Mouse (Mus musculus): ENCODE measurements around the gene Elf5. TPM values are rescaled to one million over a fixed set of nuclear protein-coding genes. Genes with fewer than 3 reads are reported as not detected.
A peak's percentile ranks its signal among the peaks of the same experiment; 100 is the strongest.

The Elf5 gene
- polyA plus RNA-seq, 1 experiment from 2014 or later, result not detected

DNA sequence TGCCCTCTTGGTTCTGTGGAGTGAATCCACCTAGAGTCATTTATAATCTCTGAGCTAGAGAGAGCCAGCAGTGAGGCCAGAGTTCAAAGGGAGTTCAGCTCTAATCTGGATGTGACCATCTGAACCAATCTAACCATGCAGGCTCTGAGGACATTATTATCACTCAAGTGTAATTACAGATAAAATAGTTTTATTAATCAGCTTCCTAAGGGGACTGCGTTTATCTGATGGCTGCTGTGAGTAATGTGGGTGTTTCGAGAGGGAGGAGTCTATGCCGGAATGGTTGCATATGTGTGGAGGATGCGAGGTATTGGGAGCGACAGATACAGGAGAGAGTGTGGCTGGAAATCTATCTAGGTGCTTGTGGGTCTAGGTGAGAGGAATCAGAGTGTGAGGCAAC, 1.9 kb downstream of the Elf5 start:
- H3K4me3 ChIP-seq (ENCODE audit: low read depth, low read length), result no peak overlapping the region
- H3K27me3 ChIP-seq (ENCODE audit: insufficient read depth, low read length), result no peaks in the 10 kb centered on the region
- DNase-seq, result no peak
- ATAC-seq, result no peak
- H3K36me3 ChIP-seq (replicated peaks; ENCODE audit: insufficient read depth, low read length), result no peaks in the 10 kb centered on the region
- no peak overlapping the region for H3K27ac ChIP-seq (ENCODE audit: low read depth)
- H3K4me2 ChIP-seq (ENCODE audit: low read depth, low read length), result no peak overlapping the region
- 61% methylated on average over 5 of the region's 5 CpGs for WGBS (ENCODE audit: insufficient replicate concordance)
- H3K4me1 ChIP-seq (ENCODE audit: insufficient read depth), result no peaks in the 10 kb centered on the region
- H3K9ac ChIP-seq (replicated peaks), result no peak overlapping the region
- TF ChIP-seq EP300 (IDR thresholded peaks at IDR 0.05; ENCODE audit: low read depth), result no peak
- no peak for TF ChIP-seq CTCF (IDR thresholded peaks at IDR 0.05; ENCODE audit: low read depth)
- no peaks in the 10 kb centered on the region for H3K9me3 ChIP-seq (ENCODE audit: low read length)

DNA sequence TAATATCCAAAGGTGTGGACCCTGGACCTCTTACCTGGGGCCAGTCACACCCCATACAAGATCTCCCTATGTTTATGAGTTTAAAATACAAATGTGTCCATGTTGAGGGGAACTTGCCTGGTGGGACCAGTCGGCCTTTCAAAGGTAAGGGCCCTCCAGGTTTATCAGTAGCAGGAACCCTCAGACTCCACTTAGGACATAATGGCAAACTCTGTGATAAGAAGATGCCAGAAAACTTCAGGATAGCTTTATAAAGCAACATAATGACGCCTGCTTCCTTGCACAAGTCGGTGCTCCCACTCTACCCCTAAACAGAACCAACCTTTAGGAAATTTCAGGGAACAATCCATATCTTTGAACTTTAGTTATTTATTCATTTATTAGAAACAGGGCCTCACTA, 4.3 kb downstream of the Elf5 start:
- Histone ChIP-seq H3K36me3 (replicated peaks; ENCODE audit: insufficient read depth, low read length) (no peaks in the 10 kb centered on the region), H3K4me2 (ENCODE audit: low read depth, low read length) (no peak overlapping the region), H3K4me1 (ENCODE audit: insufficient read depth) (no peaks in the 10 kb centered on the region), H3K4me3 (ENCODE audit: low read depth, low read length) (no peak overlapping the region), H3K27me3 (ENCODE audit: insufficient read depth, low read length) (no peaks in the 10 kb centered on the region), H3K27ac (ENCODE audit: low read depth) (no peak overlapping the region), H3K9ac (replicated peaks) (no peak overlapping the region), H3K9me3 (ENCODE audit: low read length) (no peaks in the 10 kb centered on the region)
- TF ChIP-seq CTCF (IDR thresholded peaks at IDR 0.05; ENCODE audit: low read depth) (no peak), EP300 (IDR thresholded peaks at IDR 0.05; ENCODE audit: low read depth) (no peak)
- DNase-seq (no peak), ATAC-seq (no peak)
- WGBS (ENCODE audit: insufficient replicate concordance), result 77% methylated on average over 3 of the region's 3 CpGs

DNA sequence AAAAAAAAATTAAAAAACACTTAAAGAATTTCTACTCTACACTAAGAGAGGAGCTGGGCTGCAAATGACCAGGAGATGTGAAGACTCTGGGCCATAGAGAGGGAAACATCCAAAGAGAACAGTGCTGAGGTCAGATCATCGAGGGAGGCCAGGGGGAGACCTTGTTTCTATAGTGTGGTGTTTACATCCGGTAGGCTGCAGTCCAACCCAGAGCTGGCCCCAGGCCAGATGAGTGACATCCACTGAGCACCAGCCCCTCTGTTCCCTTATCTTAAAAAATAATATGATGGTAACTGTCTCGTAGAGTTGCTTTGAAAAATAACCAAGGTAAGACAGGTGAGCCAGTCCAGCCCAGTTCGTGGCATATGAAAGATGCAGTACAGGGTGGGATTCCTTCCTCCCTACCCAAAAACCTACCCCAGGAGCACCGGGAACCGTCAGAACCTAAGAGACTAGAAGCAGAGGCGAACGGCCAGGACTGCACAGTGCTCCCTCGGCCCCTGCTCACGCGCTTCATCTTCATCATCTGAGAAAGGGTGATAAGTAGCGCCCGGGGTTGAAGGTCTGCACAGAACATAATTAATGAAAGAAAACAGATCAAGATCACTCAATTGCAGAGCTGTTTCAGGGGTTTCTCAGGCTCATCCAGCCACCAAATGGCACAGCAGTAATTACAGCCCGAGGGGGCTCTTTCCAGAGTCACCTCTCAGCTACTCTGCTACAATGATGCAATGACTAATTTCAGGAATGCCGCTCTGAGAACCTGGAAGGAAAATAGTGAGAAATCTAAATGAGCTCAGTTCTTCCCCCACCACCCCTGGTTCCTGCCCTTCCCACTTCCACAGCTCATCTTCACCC, 9.4 kb downstream of the Elf5 start:
- H3K27ac ChIP-seq (ENCODE audit: low read depth), result no peak overlapping the region
- H3K27me3 ChIP-seq (ENCODE audit: insufficient read depth, low read length), result no peaks in the 10 kb centered on the region
- H3K36me3 ChIP-seq (replicated peaks; ENCODE audit: insufficient read depth, low read length), result no peaks in the 10 kb centered on the region
- TF ChIP-seq EP300 (IDR thresholded peaks at IDR 0.05; ENCODE audit: low read depth) (no peak), CTCF (IDR thresholded peaks at IDR 0.05; ENCODE audit: low read depth) (no peak)
- H3K4me2 ChIP-seq (ENCODE audit: low read depth, low read length), result no peak overlapping the region
- WGBS (ENCODE audit: insufficient replicate concordance), result 63% methylated on average over 15 of the region's 15 CpGs
- DNase-seq (no peak), ATAC-seq (no peak)
- no peaks in the 10 kb centered on the region for H3K9me3 ChIP-seq (ENCODE audit: low read length)
- no peaks in the 10 kb centered on the region for H3K4me1 ChIP-seq (ENCODE audit: insufficient read depth)
- no peak overlapping the region for H3K4me3 ChIP-seq (ENCODE audit: low read depth, low read length)
- no peak overlapping the region for H3K9ac ChIP-seq (replicated peaks)

DNA sequence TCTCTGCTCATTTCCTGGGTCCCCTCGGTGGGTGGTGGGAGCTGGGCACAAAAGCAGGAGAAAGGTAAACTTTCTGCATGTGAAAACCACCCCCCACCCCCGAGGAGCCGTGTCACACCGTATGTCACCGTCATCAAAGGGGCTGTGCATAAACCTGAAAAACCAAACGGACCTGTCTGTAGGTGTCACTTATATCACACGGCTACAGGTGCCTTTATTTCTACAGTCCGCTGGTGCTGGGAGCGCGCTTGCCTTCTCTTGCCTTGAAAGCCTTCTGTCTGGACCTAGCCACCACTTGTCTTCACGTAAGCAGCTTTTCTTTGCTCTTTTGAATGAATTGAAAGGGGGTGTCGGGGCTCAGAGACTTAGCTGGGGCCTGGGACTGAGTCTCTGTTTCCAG, 12.4 kb downstream of the Elf5 start:
- 74% methylated on average over 12 of the region's 12 CpGs for WGBS (ENCODE audit: insufficient replicate concordance)
- H3K9ac ChIP-seq (replicated peaks), result no peak overlapping the region
- no peaks in the 10 kb centered on the region for H3K36me3 ChIP-seq (replicated peaks; ENCODE audit: insufficient read depth, low read length)
- no peak overlapping the region for H3K27ac ChIP-seq (ENCODE audit: low read depth)
- ATAC-seq (no peak), DNase-seq (no peak)
- H3K9me3 ChIP-seq (ENCODE audit: low read length), result no peaks in the 10 kb centered on the region
- H3K27me3 ChIP-seq (ENCODE audit: insufficient read depth, low read length), result no peaks in the 10 kb centered on the region
- no peak for TF ChIP-seq EP300 (IDR thresholded peaks at IDR 0.05; ENCODE audit: low read depth)
- no peak for TF ChIP-seq CTCF (IDR thresholded peaks at IDR 0.05; ENCODE audit: low read depth)
- H3K4me1 ChIP-seq (ENCODE audit: insufficient read depth), result no peaks in the 10 kb centered on the region
- no peak overlapping the region for H3K4me2 ChIP-seq (ENCODE audit: low read depth, low read length)
- H3K4me3 ChIP-seq (ENCODE audit: low read depth, low read length), result no peak overlapping the region

DNA sequence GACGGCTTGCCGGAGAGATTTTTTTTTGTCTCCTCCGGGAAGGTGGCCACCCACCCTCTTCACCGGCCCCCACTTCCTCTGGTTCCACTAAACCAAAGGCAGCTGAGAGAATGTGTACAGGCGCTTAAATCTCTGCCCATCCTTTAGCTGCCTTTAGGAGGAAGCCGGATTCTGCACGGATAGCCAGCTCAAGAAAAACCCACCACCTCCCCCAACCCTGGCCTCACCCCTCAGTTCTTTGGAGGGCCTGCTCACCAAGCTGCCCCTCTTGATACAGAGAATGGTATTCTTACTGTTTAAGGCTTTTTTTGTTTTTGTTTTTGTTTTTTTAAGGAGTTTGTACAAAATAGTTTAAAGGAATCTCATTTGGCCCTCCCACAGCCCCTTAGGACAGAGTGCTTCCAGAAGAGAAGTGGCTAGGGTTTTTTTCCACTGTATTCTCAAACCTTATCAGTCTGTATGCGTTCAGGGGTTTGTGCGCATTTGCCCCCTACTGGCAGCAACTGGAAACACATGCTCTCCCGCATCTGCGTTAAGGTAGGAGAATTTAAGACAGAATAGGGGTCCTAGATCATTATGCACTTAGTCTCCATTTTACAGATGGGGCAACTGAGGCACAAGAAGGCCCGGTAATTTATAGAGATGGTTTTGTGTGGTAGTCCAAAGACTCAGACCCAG, 13.0 kb downstream of the Elf5 start:
- H3K9ac ChIP-seq (replicated peaks), result no peak overlapping the region
- H3K27ac ChIP-seq (ENCODE audit: low read depth), result no peak overlapping the region
- no peaks in the 10 kb centered on the region for H3K9me3 ChIP-seq (ENCODE audit: low read length)
- H3K27me3 ChIP-seq (ENCODE audit: insufficient read depth, low read length), result no peaks in the 10 kb centered on the region
- H3K36me3 ChIP-seq (replicated peaks; ENCODE audit: insufficient read depth, low read length), result no peaks in the 10 kb centered on the region
- ATAC-seq (no peak), DNase-seq (peak; percentile 63)
- TF ChIP-seq EP300 (IDR thresholded peaks at IDR 0.05; ENCODE audit: low read depth) (no peak), CTCF (IDR thresholded peaks at IDR 0.05; ENCODE audit: low read depth) (peak; percentile 89)
- H3K4me2 ChIP-seq (ENCODE audit: low read depth, low read length), result no peak overlapping the region
- H3K4me1 ChIP-seq (ENCODE audit: insufficient read depth), result no peaks in the 10 kb centered on the region
- no peak overlapping the region for H3K4me3 ChIP-seq (ENCODE audit: low read depth, low read length)
- WGBS (ENCODE audit: insufficient replicate concordance), result 24% methylated on average over 12 of the region's 12 CpGs

GRCm38 (mm10) chr2:103425456-103426063, 14.1 kb downstream of the Elf5 start:
- DNase-seq (no peak), ATAC-seq (no peak)
- no peaks in the 10 kb centered on the region for H3K36me3 ChIP-seq (replicated peaks; ENCODE audit: insufficient read depth, low read length)
- no peak overlapping the region for H3K4me2 ChIP-seq (ENCODE audit: low read depth, low read length)
- WGBS (ENCODE audit: insufficient replicate concordance), result 54% methylated on average over 11 of the region's 11 CpGs
- no peak overlapping the region for H3K4me3 ChIP-seq (ENCODE audit: low read depth, low read length)
- H3K9ac ChIP-seq (replicated peaks), result no peak overlapping the region
- no peaks in the 10 kb centered on the region for H3K4me1 ChIP-seq (ENCODE audit: insufficient read depth)
- H3K9me3 ChIP-seq (ENCODE audit: low read length), result no peaks in the 10 kb centered on the region
- H3K27me3 ChIP-seq (ENCODE audit: insufficient read depth, low read length), result no peaks in the 10 kb centered on the region
- H3K27ac ChIP-seq (ENCODE audit: low read depth), result no peak overlapping the region
- TF ChIP-seq CTCF (IDR thresholded peaks at IDR 0.05; ENCODE audit: low read depth) (no peak), EP300 (IDR thresholded peaks at IDR 0.05; ENCODE audit: low read depth) (no peak)

Measured in liver, postnatal 0 days (tissue).